Mouse (Mus musculus) liver, embryonic 12.5 days (tissue): ENCODE measurements around the gene Ppp2r5c. TPM values are rescaled to one million over a fixed set of nuclear protein-coding genes. Genes with fewer than 3 reads are reported as not detected.
A peak's percentile ranks its signal among the peaks of the same experiment; 100 is the strongest.

Source experiments
- ATAC-seq: fragments of 200-750 bp; cut with Nextera tagmentation; 2 replicates; pipeline ENCODE4 v1.8.0; 2017; ENCODE audit warnings: moderate number of reproducible peaks, mild to moderate bottlenecking, moderate library complexity
- H3K27ac ChIP-seq: fragments of 300-500 bp; sonication (generic); 2 replicates; pipeline ENCODE4 v1.5.1; 2016; ENCODE audit warnings: mild to moderate bottlenecking
- H3K27me3 ChIP-seq: fragments of 300-500 bp; sonication (generic); replicated peaks from 2 replicates; pipeline ENCODE4 v1.6.1; 2016; ENCODE audit warnings: mild to moderate bottlenecking, moderate library complexity
- H3K36me3 ChIP-seq: fragments of 300-500 bp; sonication (generic); 2 replicates; pipeline ENCODE4 v1.6.1; 2016; ENCODE audit warnings: mild to moderate bottlenecking, moderate library complexity
- H3K4me1 ChIP-seq: fragments of 300-500 bp; sonication (generic); 2 replicates; pipeline ENCODE4 v1.6.1; 2016
- H3K4me2 ChIP-seq: fragments of 300-500 bp; sonication (generic); 2 replicates; pipeline ENCODE4 v1.6.1; 2016; ENCODE audit warnings: mild to moderate bottlenecking, moderate library complexity
- H3K4me3 ChIP-seq: fragments of 300-500 bp; sonication (generic); 2 replicates; pipeline ENCODE4 v1.5.1; 2016; ENCODE audit warnings: mild to moderate bottlenecking, moderate library complexity
- H3K9ac ChIP-seq: fragments of 300-500 bp; sonication (generic); 2 replicates; pipeline ENCODE4 v1.6.1; 2016; ENCODE audit warnings: mild to moderate bottlenecking, moderate library complexity
- H3K9me3 ChIP-seq: fragments of 300-500 bp; sonication (generic); replicated peaks from 2 replicates; pipeline ENCODE4 v1.6.1; 2016; ENCODE audit warnings: mild to moderate bottlenecking, moderate library complexity
- WGBS: fragments of 180-500 bp; shearing (Covaris S2); methylation state at CpG from one replicate; pipeline ENCODE4 v1.1.7; 2016; ENCODE audit not compliant: insufficient replicate concordance; 5-methylcytosine and 5-hydroxymethylcytosine counted together
- polyA plus RNA-seq: library from polyadenylated mRNA; unstranded; fragments of >200 nt; fragmentation: Nextera tagmentation; extraction: Ambion mirVana; gene quantifications from 2 replicates; pipeline ENCODE4 v1.2.1, GENCODE M21; 2016

The Ppp2r5c gene
- polyA plus RNA-seq, 1 experiment from 2014 or later, result 103 TPM

DNA sequence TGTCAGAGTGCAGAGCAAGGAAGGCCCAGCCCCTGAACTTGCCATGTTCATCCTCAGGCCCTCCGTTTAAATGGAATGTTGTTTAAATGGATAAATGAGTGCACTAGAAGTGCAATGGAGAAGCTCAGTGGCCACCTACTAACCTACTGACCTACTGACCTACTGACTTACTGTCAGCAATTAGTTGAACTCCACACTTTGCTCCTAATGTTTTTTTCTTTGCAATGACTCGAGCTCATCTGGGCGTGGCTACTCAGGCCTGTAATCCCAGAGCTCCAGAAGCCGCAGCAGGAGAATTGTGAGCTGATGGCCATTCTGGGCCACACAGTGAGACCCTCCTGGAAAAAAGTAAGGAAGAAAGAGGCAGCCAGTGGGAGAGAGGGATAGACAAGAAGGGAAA lies 129.0 kb downstream of the Ppp2r5c start:
- H3K27me3 ChIP-seq, result no peaks in the 10 kb centered on the region
- no peaks in the 10 kb centered on the region for H3K4me1 ChIP-seq
- no peak overlapping the region for H3K9ac ChIP-seq
- H3K27ac ChIP-seq, result no peak overlapping the region
- no peak for ATAC-seq
- peaks cover 75% of the 10 kb centered on the region for H3K36me3 ChIP-seq
- no peaks in the 10 kb centered on the region for H3K9me3 ChIP-seq
- H3K4me3 ChIP-seq, result no peak overlapping the region
- WGBS, result 79% methylated on average over 4 of the region's 4 CpGs
- no peak overlapping the region for H3K4me2 ChIP-seq

DNA sequence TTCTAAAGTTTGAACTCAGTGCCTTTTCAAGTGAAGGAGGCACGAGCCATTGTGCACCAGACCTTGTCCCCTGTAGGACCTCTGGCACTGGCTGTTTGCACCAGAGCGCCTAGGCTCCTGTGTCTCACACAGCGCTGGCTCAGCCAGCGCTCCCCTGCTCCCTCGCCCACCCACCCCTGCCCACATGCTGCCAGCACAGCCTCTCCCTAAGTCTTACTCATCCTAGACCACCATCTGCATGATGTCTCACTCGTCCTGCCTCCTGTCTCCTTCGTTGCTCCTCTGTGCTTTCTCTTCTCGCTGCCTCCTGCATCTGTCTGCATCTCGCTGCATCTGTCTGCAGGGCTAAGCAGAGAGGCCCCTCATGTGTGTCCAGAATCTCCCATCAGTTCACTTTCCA lies 131.4 kb downstream of the Ppp2r5c start:
- H3K27me3 ChIP-seq, result no peaks in the 10 kb centered on the region
- 86% methylated on average over 9 of the region's 9 CpGs for WGBS

DNA sequence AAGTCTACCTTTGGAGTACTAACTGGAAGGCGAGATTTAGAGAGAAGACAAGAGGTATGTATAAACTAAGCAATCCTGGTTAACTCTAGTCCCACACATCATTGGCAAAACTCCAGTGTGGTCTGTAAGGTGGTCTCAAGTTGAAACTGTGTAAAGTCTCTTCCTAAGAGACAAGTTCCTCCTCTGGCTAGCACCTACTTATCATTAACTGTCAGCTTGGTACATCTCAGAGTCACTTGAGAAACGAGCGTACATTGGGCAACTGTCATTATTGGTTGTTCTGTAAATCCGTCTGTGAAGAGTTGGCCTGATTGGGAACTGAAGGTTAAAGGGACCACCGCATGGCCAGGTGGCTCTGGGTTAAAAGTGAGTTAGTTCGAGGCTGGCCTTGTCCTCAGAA lies 141.7 kb downstream of the Ppp2r5c start:
- Histone ChIP-seq H3K9ac (no peak overlapping the region), H3K36me3 (peaks cover 3% of the 10 kb centered on the region; the same call in 1 of the 2 replicates), H3K27me3 (no peaks in the 10 kb centered on the region), H3K27ac (no peak overlapping the region), H3K4me2 (no peak overlapping the region), H3K4me1 (peaks cover 30% of the 10 kb centered on the region), H3K9me3 (no peaks in the 10 kb centered on the region), H3K4me3 (no peak overlapping the region)
- 49% methylated on average over 6 of the region's 6 CpGs for WGBS
- ATAC-seq, result no peak

More for the DNA sequence above, 131.4 kb downstream of the Ppp2r5c start:
- Histone ChIP-seq H3K9ac (no peak overlapping the region), H3K4me2 (no peak overlapping the region), H3K9me3 (no peaks in the 10 kb centered on the region), H3K27ac (no peak overlapping the region), H3K36me3 (peaks cover 57% of the 10 kb centered on the region), H3K4me3 (no peak overlapping the region), H3K4me1 (no peaks in the 10 kb centered on the region)
- no peak for ATAC-seq

DNA sequence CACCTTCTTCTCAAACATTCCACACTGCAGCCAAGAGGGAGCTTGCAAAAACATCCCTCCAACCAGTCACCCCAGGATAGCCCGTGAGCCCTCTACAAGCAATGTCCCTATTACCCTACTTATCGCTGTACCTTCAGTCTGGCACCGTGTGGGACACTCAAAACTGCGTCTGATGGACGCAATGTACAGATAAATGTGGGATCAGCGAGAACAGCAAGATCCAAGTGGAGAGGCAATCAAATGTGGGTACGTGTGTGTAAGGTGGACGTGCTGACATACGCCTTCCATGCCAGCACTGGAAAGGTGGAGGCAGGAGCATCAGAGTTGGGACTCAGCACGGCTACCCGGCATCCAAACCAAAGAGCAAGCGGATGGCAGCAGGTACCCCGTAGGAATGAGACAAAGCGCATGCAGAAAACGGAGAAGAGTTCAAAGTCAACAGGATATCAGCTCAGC lies 143.9 kb downstream of the Ppp2r5c start:
- under 1% methylated on average over 15 of the region's 15 CpGs for WGBS
- ATAC-seq, result peak; percentile 35

DNA sequence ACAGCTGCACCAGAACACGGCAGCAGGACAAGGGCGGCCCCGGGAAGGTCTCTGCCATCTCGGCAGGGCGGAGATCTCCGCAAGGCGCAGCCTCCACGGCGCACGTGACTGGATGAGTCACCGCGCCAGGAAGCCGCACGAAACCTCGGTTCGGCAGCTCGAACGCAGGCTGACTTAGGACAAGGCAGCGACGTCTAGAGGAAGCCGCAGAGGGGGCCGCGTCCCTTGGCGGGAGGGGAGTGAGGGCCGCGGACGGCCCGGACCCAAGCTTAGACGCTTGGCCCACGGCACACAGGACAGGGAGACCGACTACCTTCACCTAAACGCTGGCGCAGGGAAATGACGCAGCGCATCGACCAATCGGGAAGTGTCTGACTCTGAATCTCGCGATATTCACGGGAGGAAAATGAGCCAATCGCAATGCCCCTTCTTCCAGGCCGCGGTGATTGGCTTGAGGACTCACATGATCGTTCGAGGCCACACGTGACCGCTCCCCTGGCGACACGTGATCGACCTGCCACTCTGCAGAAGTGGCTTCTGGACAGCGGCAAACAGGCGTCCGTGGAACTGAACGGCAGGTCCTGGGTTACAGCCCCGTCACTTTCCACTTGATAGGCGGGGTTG lies 144.5 kb downstream of the Ppp2r5c start:
- peaks cover 30% of the 10 kb centered on the region for H3K4me1 ChIP-seq
- no peaks in the 10 kb centered on the region for H3K9me3 ChIP-seq
- 0 out of 2 replicates have a peak, but pooled peaks cover 4% of the 10 kb centered on the region for H3K27me3 ChIP-seq
- ATAC-seq, result peak; percentile 89
- H3K36me3 ChIP-seq, result peaks cover 3% of the 10 kb centered on the region; the same call in 1 of the 2 replicates
- H3K4me2 ChIP-seq, result peak overlapping the region; percentile 95
- WGBS, result under 1% methylated on average over 56 of the region's 56 CpGs
- peak overlapping the region; percentile 88 for H3K4me3 ChIP-seq
- peak overlapping the region; percentile 89 for H3K9ac ChIP-seq
- peak overlapping the region; percentile 86 for H3K27ac ChIP-seq

More for the DNA sequence above, 143.9 kb downstream of the Ppp2r5c start:
- Histone ChIP-seq H3K36me3 (peaks cover 3% of the 10 kb centered on the region; the same call in 1 of the 2 replicates), H3K4me2 (peak overlapping the region; percentile 95), H3K4me3 (peak overlapping the region; percentile 88), H3K27me3 (no peaks in the 10 kb centered on the region), H3K9ac (peak overlapping the region; percentile 89), H3K9me3 (no peaks in the 10 kb centered on the region), H3K4me1 (peaks cover 30% of the 10 kb centered on the region), H3K27ac (peak overlapping the region; percentile 86)

DNA sequence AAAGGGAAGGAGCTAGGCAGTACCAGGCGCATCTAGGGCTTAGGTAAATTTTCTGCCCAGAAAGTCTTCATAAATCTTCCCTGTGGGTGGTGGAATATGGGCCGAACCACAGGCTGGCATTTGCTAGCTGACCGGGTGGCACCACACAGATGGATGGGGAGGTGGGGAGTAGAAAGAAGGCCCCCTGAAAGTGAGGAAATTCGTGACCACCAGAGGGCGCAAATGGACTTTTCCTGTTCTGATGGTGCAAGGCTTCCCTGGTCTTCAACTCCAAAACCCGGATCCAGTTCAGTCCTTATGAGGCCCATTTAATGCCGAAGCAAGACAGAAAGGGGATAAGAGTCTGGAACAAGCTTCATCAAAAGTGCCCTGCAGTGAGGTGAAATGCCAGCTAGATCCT lies 151.6 kb downstream of the Ppp2r5c start:
- Histone ChIP-seq H3K4me1 (peaks cover 24% of the 10 kb centered on the region), H3K27ac (no peak overlapping the region), H3K4me2 (no peak overlapping the region), H3K9me3 (no peaks in the 10 kb centered on the region), H3K27me3 (peaks cover 18% of the 10 kb centered on the region; the same call in 1 of the 2 replicates), H3K4me3 (no peak overlapping the region), H3K9ac (no peak overlapping the region), H3K36me3 (no peaks in the 10 kb centered on the region)
- WGBS, result 6% methylated on average over 7 of the region's 7 CpGs
- no peak for ATAC-seq

DNA sequence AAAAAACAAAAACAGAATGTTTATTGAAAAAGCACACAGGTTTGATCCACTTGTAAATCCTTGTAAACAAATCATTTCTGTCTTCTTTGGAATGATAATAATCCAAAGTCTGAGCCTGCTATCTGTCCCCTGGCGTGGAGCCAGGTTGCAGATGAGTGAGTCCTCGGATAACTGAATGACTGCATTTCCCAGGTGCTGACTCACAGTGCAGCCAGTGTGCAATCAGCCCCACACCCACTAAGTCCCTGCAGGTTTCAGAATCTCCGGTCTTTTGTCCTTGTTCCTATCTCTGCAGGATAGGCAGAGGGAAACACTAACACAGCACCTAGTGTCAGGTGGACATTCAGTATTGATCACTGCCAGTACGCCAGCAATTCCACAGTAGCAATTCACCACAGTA lies 152.9 kb downstream of the Ppp2r5c start:
- Histone ChIP-seq H3K4me2 (no peak overlapping the region), H3K27ac (no peak overlapping the region), H3K4me1 (peaks cover 33% of the 10 kb centered on the region), H3K36me3 (no peaks in the 10 kb centered on the region), H3K27me3 (peaks cover 18% of the 10 kb centered on the region; the same call in 1 of the 2 replicates), H3K9ac (no peak overlapping the region), H3K4me3 (no peak overlapping the region), H3K9me3 (no peaks in the 10 kb centered on the region)
- no peak for ATAC-seq
- 57% methylated on average over 4 of the region's 4 CpGs for WGBS

DNA sequence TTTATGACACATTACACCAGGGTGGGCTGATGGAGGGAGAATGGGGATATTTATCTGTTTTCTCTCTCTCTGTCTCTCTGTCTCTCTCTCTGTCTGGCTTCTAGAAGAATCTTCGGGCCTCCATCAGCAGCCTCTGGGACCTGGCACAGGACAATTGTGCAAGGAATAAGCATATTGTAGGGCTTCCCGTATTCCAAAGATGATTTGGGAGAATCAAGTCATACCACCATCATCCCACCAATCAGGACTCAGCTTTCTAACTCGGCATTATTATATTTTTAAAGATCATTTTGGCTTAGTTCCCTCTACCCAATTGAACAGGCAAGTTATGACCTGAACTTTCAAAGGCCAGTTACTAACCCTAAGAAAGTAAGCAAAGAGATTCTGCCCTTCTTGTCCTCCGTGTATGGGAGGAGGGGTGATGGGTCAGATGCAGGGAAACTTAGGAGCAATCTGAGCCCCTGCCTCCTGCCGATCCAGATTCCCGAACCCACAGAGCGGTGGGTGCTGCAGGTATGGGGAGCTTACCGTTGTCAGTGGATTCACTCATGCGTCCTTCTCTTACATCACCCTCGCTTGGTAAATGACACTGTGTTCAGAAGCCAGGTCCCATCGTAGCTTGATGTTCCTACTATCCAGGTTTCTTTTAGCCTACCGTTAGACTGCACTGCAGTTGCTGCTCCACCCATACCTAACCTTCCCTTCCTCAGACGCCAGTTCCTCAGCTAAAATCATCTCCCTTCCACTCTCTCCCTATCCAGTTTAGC lies 153.5 kb downstream of the Ppp2r5c start:
- WGBS, result 51% methylated on average over 13 of the region's 13 CpGs
- peak overlapping the region; percentile 98 for H3K4me3 ChIP-seq
- H3K27me3 ChIP-seq, result peaks cover 18% of the 10 kb centered on the region; the same call in 1 of the 2 replicates
- ATAC-seq, result 0 out of 2 replicates have a peak, but pooled peaks have one; percentile 0
- H3K9me3 ChIP-seq, result no peaks in the 10 kb centered on the region
- H3K9ac ChIP-seq, result 0 out of 2 replicates have a peak overlapping the region, but pooled peaks have one; percentile 98
- no peaks in the 10 kb centered on the region; the same call in 1 of the 2 replicates for H3K36me3 ChIP-seq
- H3K27ac ChIP-seq, result no peak overlapping the region
- peaks cover 37% of the 10 kb centered on the region for H3K4me1 ChIP-seq
- peak overlapping the region; percentile 90 for H3K4me2 ChIP-seq

DNA sequence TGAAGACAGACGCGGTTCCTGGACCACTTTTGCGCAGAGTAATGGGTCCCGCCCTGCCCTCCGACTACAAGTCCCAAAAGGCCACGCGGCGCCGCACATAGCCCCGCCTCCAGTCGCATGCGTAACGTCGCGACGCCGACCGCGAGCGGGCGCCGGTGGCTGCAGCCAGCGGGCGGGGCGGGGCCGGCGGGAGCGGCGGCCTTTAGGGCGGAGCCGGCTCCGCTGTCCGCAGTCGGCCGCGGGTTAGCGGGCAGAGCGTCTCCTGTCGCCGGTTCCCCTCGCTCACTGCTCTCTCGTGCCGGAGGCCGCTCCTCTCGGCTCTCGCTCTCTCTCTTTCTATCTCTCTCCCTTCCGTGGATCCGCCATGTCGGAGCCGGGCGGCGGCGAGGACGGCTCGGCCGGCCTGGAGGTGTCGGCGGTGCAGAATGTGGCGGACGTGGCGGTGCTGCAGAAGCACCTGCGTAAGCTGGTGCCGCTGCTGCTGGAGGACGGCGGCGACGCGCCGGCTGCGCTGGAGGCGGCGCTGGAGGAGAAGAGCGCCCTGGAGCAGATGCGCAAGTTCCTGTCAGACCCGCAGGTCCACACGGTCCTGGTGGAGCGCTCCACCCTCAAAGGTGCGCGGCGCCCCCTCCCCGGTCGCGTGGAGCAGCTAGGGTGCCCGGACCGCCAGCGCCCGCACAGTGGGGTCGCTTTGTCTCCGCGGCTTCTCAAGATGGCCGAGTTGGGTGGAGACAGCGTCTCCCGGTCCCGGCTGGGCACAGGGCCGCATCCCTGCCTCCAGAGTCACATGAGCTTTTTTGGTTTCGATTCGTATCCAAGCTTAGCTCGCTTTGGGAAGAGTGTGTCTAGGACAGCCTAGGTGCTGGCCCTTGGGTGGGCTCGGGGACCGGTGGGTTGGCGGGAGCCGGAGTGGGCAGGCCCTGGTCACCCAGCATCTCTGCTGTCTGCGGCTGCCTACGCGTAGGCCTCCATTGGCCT lies 154.6 kb downstream of the Ppp2r5c start, which contains the start of gene Dync1h1:
TSS of gene Dync1h1 (plus strand) at position 212 of the 978 bp plus-strand sequence.
- Histone ChIP-seq H3K4me2 (peak within 1 kb of the TSS; percentile 90), H3K4me3 (peak within 1 kb of the TSS; percentile 98), H3K4me1 (peaks cover 43% of the 10 kb centered on the region), H3K36me3 (peaks cover 4% of the 10 kb centered on the region), H3K27ac (peak within 1 kb of the TSS; percentile 98), H3K9me3 (no peaks in the 10 kb centered on the region), H3K9ac (peak within 1 kb of the TSS; percentile 98), H3K27me3 (peaks cover 12% of the 10 kb centered on the region; the same call in 1 of the 2 replicates)
- ATAC-seq, result peak; percentile 93
- WGBS, result under 1% methylated on average over 104 of the region's 105 CpGs

DNA sequence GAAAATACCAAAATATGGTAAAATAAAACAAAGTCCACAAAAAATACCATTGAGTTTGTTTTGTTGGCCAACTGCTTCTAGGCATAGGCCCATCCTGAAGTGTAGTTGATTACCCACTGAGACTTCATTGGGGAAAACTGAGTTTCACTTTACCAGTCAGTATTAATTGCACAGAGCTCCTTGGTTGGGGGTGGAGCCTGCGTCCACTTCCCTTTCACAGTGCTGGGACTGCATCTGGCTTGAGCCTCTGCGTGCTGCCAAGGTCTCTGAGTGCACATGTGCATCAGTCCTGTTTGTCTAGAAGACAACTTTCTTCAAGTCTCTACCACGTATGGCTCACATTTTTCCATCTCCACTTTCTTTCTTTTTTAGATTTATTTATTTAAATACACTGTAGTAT lies 159.2 kb downstream of the Ppp2r5c start:
- Histone ChIP-seq H3K9me3 (no peaks in the 10 kb centered on the region), H3K9ac (no peak overlapping the region), H3K4me2 (no peak overlapping the region), H3K27ac (no peak overlapping the region), H3K4me3 (no peak overlapping the region), H3K36me3 (peaks cover 12% of the 10 kb centered on the region), H3K4me1 (peaks cover 47% of the 10 kb centered on the region), H3K27me3 (no peaks in the 10 kb centered on the region)
- no peak for ATAC-seq
- 57% methylated on average over 3 of the region's 3 CpGs for WGBS

DNA sequence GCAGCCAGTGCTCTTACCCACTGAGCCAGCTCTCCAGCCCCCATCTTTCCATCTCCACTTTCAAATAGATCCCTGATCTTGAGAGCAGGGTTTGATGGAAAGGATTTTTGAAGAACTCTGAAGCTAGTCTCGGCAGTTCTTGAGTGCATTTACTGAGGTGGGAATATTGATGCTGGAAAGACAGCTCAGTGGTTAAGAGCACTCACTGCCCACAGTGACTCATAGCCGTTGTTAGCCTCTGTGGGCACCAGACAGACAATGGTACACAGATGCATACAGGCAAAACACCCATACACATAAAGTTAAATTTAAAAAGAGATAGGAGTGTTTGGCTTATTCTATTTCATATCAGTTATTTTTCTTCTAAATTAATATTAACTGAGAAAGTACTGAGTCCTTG lies 159.8 kb downstream of the Ppp2r5c start:
- Histone ChIP-seq H3K27me3 (no peaks in the 10 kb centered on the region), H3K4me1 (peaks cover 47% of the 10 kb centered on the region), H3K27ac (no peak overlapping the region), H3K9ac (no peak overlapping the region), H3K36me3 (peaks cover 14% of the 10 kb centered on the region), H3K4me2 (no peak overlapping the region), H3K4me3 (no peak overlapping the region), H3K9me3 (no peaks in the 10 kb centered on the region)
- WGBS, result 78% methylated on average over 2 of the region's 2 CpGs
- no peak for ATAC-seq
